Mouse (Mus musculus) layer of hippocampus, adult 2 months (tissue): ENCODE measurements at regions not wholly inside any gene's neighbourhood (a gene's known extent, or its start where the extent isn't known, plus 50 kb on each side); places are given as distances from the start of the nearest gene placed in this dataset.

Source experiments
- DNase-seq, 2 experiments: peaks; one replicate each; pipeline ENCODE4 v3.0.0; 2022; ENCODE audit warnings: low spot score in 2 of 2
- H3K27ac ChIP-seq: fragments of 200-600 bp; 2 replicates; pipeline ENCODE4 v1.8.1; 2022
- H3K4me3 ChIP-seq: fragments of 200-600 bp; 2 replicates; pipeline ENCODE4 v1.8.1; 2022; ENCODE audit warnings: mild to moderate bottlenecking
- CTCF ChIP-seq: fragments of 200-600 bp; conservative IDR thresholded peaks from 2 replicates; pipeline ENCODE4 v1.8.1; 2022; ENCODE audit warnings: antibody characterized with exemption, mild to moderate bottlenecking, moderate library complexity

DNA sequence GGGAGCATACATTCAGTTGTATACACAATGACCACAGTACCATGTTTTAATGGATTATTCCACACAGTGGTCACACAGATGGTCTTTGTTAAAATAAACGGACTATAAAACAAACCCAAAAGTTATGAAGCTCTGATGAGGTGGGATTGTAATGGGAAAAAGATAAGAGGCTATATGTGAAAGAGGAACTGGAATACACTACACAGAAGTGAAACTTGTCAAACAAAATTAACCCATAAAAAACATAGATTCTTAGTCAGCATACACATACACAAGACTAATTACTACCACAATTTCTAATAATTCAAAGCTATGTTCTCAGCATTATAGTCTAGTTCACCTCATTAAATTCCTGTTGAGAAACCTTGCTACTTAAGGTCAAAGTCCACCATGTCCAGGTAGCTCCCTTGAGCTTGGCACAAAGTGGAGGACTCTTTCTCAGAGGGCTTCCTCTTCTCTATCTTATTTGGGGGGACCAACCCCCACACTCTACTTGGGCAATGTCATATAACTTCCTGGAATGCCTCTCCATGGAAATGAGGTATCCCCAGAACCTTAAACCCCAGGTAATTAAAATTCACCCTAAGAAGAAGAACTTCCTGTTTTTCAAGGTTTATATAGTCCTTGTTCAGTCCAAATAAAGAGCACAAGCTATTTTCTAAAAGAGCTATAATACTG lies 269.2 kb upstream of the Thbs1 start:
- H3K4me3 ChIP-seq, result no peak overlapping the region
- no peak for TF ChIP-seq CTCF
- no peak overlapping the region for H3K27ac ChIP-seq
- no peak for DNase-seq

DNA sequence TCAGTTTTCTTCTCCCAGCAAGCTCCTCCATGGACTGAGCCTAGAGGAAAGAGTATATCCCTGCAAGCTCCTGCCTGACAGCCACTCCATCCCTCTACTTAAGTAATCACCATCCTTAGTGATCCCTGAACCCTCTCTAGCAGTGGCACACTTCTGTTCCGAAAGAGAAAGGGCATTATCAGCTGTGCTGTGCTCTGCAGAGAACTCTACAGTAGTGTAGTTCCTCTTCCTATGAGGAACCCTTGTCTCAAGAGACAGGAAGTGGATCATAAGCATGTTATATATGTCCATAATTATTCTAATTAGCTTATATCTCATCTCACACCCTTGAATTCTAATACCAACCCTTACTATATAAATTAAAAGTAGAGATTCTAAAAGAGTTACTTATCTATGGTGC lies 259.2 kb upstream of the Thbs1 start:
- H3K4me3 ChIP-seq, result no peak overlapping the region
- no peak overlapping the region for H3K27ac ChIP-seq
- DNase-seq, result no peak
- no peak for TF ChIP-seq CTCF

DNA sequence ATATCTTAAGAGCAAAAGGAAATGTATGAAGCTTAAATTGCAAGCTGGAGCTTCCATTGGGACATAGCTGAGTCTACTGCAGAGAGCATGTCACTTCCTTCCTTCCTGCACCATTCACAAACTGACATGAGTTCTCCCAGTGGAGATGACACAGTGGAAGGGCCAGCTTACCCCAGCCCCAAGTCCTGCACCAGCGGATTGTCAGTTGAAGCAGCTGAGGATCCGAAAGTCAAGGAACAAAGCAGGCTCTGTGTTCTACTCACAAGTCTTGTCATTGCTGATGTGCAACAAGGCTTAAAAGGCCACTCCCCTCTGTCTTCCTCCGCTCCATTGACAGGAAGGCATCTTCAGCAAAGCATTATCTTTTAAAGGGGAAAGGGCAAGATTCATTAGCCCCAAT lies 249.4 kb upstream of the Thbs1 start:
- no peak for TF ChIP-seq CTCF
- H3K4me3 ChIP-seq, result no peak overlapping the region
- no peak overlapping the region for H3K27ac ChIP-seq
- no peak for DNase-seq

GRCm38 (mm10) chr2:117865119-117865518 lies 246.6 kb upstream of the Thbs1 start:
- H3K27ac ChIP-seq, result no peak overlapping the region
- DNase-seq, result no peak
- no peak for TF ChIP-seq CTCF
- H3K4me3 ChIP-seq, result no peak overlapping the region

- H3K27ac ChIP-seq, result no peak overlapping the region
- H3K4me3 ChIP-seq, result no peak overlapping the region
- TF ChIP-seq CTCF, result no peak
- no peak for DNase-seq
Observed at GRCm38 (mm10) chr2:117866946-117867345, 244.7 kb upstream of the Thbs1 start.

GRCm38 (mm10) chr2:117867409-117867808 lies 244.3 kb upstream of the Thbs1 start:
- no peak for TF ChIP-seq CTCF
- H3K27ac ChIP-seq, result no peak overlapping the region
- DNase-seq, result no peak
- H3K4me3 ChIP-seq, result no peak overlapping the region

GRCm38 (mm10) chr2:117868857-117869256 lies 242.8 kb upstream of the Thbs1 start:
- DNase-seq, result no peak
- Histone ChIP-seq H3K27ac (no peak overlapping the region), H3K4me3 (no peak overlapping the region)
- no peak for TF ChIP-seq CTCF

DNA sequence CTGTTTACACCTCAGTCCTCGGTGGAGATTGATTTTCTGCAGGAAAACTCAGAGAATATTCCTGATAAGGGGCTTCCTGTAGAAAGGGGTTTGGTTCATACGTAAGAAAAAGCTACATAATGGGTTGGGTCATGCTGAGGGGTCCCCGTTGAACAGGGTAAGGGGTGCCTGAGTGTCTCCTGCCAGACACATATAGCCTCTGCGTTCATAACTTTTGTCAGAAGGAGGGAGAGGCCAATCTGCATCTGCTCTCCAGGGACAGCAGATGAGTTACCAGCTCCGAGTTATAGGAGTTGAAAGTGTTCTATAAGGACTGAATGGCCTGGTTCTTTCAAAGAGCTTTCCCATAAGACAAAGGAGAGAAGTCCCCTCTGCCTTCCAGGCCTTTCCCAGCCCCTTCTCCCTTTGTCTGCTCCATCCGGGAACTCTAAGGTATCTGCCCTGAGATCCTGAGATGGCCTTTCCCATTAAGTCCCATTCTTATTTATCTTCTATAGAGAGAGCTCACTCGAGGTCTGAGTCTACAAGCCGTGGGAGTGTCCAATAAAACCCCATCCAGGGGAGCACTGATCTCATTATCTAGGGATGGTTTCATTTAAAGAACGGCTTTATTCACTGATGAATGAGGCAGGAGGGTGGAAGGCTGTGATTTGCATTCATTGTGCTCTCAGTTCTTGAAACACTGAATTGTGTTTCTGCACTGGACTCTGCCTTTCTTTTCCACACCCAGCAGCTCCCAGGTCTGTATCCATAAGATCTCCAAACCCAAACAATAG lies 240.0 kb upstream of the Thbs1 start:
- Histone ChIP-seq H3K4me3 (no peak overlapping the region), H3K27ac (no peak overlapping the region)
- no peak for DNase-seq
- TF ChIP-seq CTCF, result no peak

GRCm38 (mm10) chr2:117877816-117878215 lies 233.9 kb upstream of the Thbs1 start:
- Histone ChIP-seq H3K4me3 (no peak overlapping the region), H3K27ac (no peak overlapping the region)
- no peak for TF ChIP-seq CTCF
- DNase-seq, result no peak

- no peak for DNase-seq
- H3K4me3 ChIP-seq, result no peak overlapping the region
- H3K27ac ChIP-seq, result no peak overlapping the region
- no peak for TF ChIP-seq CTCF
Observed at GRCm38 (mm10) chr2:117882136-117882535, 229.5 kb upstream of the Thbs1 start.

- H3K27ac ChIP-seq, result no peak overlapping the region
- TF ChIP-seq CTCF, result no peak
- no peak for DNase-seq
- H3K4me3 ChIP-seq, result no peak overlapping the region
Observed at GRCm38 (mm10) chr2:117882890-117883289, 228.8 kb upstream of the Thbs1 start.

GRCm38 (mm10) chr2:117886516-117886915 lies 225.2 kb upstream of the Thbs1 start:
- TF ChIP-seq CTCF, result no peak
- no peak for DNase-seq

DNA sequence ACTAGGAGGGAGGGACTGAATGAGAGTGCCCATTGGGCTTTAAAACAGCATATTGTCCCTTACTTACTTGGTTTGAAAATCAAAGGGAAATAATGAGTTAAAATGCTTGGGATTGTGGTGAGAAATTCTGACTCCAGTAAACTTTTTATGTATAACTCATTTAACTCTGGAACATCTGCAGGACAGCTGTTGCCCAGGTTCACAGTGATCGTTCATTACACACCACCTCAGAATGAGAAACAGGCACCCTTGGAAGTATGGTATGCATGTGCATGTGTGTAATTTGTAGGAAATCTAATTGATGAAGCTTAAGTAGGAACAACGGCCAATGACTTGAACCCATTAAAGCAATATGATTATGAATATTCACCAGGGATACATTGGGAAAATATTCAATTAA lies 210.4 kb upstream of the Thbs1 start:
- TF ChIP-seq CTCF, result no peak
- H3K27ac ChIP-seq, result no peak overlapping the region
- H3K4me3 ChIP-seq, result no peak overlapping the region
- DNase-seq, result no peak

More at GRCm38 (mm10) chr2:117886516-117886915, 225.2 kb upstream of the Thbs1 start:
- H3K27ac ChIP-seq, result no peak overlapping the region
- H3K4me3 ChIP-seq, result no peak overlapping the region

- DNase-seq, result no peak
- no peak overlapping the region for H3K27ac ChIP-seq
- no peak for TF ChIP-seq CTCF
- H3K4me3 ChIP-seq, result no peak overlapping the region
Observed at GRCm38 (mm10) chr2:117902837-117903236, 208.8 kb upstream of the Thbs1 start.
